Mouse (Mus musculus) bone marrow macrophage, adult 2 months (primary cell): Measurements from ENCODE around the gene Fam57b.

Experiments used
- CTCF ChIP-seq: IDR thresholded peaks from 2 replicates; pipeline ENCODE4 v1.5.1; 2012; ENCODE audit warnings: low read depth, mild to moderate bottlenecking, low read length, moderate library complexity
- POLR2A ChIP-seq: IDR thresholded peaks from 2 replicates; pipeline ENCODE4 v1.6.1; 2012; ENCODE audit warnings: mild to moderate bottlenecking, low read depth, low read length, borderline replicate concordance

DNA sequence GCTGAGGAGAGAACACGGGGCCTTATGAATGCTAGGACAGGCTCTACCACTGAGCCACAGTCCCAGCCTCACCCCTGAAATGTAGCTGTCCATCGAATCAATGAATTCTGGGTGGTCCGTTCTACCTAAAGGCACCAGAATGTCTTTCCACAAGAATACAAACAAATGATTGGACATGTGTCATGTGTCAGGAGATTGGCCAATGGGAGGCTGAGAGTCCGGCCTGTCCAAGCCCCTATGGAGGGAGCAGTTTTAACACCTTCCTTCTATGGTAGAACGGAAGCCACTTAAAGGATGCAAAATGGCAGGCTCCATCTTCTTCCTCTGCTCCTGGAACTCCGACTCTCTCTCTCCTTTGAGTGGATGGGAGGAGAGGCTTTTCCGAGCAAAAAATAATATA lies 20.1 kb downstream of the Fam57b start:
- TF ChIP-seq POLR2A (no peak), CTCF (no peak)
